Mouse (Mus musculus) embryonic facial prominence, embryonic 13.5 days (tissue): ENCODE measurements around the gene Rsph9. TPM values are rescaled to one million over a fixed set of nuclear protein-coding genes. Genes with fewer than 3 reads are reported as not detected.
A peak's percentile ranks its signal among the peaks of the same experiment; 100 is the strongest.

Experiments used
- ATAC-seq: fragments of 200-750 bp; cut with Nextera tagmentation; 2 replicates; pipeline ENCODE4 v1.8.0; 2017; ENCODE audit warnings: low read depth; ENCODE audit not compliant: insufficient number of reproducible peaks, insufficient read depth, low FRiP score, low TSS enrichment
- H3K27ac ChIP-seq: fragments of 300-500 bp; sonication (generic); 2 replicates; pipeline ENCODE4 v1.5.1; 2015; ENCODE audit warnings: moderate library complexity, mild to moderate bottlenecking, inconsistent platforms
- H3K27me3 ChIP-seq: fragments of 300-500 bp; sonication (generic); 2 replicates; pipeline ENCODE4 v1.6.1; 2015; ENCODE audit warnings: mild to moderate bottlenecking, inconsistent platforms
- H3K36me3 ChIP-seq: fragments of 300-500 bp; sonication (generic); 2 replicates; pipeline ENCODE4 v1.6.1; 2015; ENCODE audit warnings: mild to moderate bottlenecking, inconsistent platforms
- H3K4me1 ChIP-seq: fragments of 300-500 bp; sonication (generic); 2 replicates; pipeline ENCODE4 v1.6.1; 2015; ENCODE audit warnings: inconsistent platforms
- H3K4me2 ChIP-seq: fragments of 300-500 bp; sonication (generic); 2 replicates; pipeline ENCODE4 v1.6.1; 2015; ENCODE audit warnings: moderate library complexity, mild to moderate bottlenecking, inconsistent platforms
- H3K4me3 ChIP-seq: fragments of 300-500 bp; sonication (generic); 2 replicates; pipeline ENCODE4 v1.5.1; 2015; ENCODE audit warnings: mild to moderate bottlenecking, inconsistent platforms
- H3K9ac ChIP-seq: fragments of 300-500 bp; sonication (generic); 2 replicates; pipeline ENCODE4 v1.6.1; 2015; ENCODE audit warnings: mild to moderate bottlenecking, inconsistent platforms
- H3K9me3 ChIP-seq: fragments of 300-500 bp; sonication (generic); 2 replicates; pipeline ENCODE4 v1.6.1; 2016; ENCODE audit warnings: inconsistent platforms
- WGBS: fragments of 180-500 bp; shearing (Covaris S2); methylation state at CpG from one replicate; pipeline ENCODE4 v1.1.7; 2015; ENCODE audit warnings: mixed read lengths; 5-methylcytosine and 5-hydroxymethylcytosine counted together
- polyA plus RNA-seq: library from polyadenylated mRNA; unstranded; fragments of >200 nt; fragmentation: Nextera tagmentation; extraction: Ambion mirVana; gene quantifications from 2 replicates; pipeline ENCODE4 v1.2.1, GENCODE M21; 2015

The Rsph9 gene
- polyA plus RNA-seq, 1 experiment from 2014 or later, result 10.6 TPM

- ATAC-seq, result no peak
- Histone ChIP-seq H3K9me3 (no peaks in the 10 kb centered on the region), H3K4me1 (peaks cover 37% of the 10 kb centered on the region), H3K9ac (0 out of 2 replicates have a peak overlapping the region, but pooled peaks have one; percentile 32), H3K36me3 (no peaks in the 10 kb centered on the region), H3K27ac (peak overlapping the region; percentile 78), H3K27me3 (no peaks in the 10 kb centered on the region), H3K4me2 (peak overlapping the region; percentile 58), H3K4me3 (peak overlapping the region; percentile 25; the same call in 1 of the 2 replicates)
- WGBS, result 35% methylated on average over 7 of the region's 7 CpGs
These were observed 69.5 kb downstream of the Rsph9 start for GRCm38 (mm10) chr17:46074398-46075115.

DNA sequence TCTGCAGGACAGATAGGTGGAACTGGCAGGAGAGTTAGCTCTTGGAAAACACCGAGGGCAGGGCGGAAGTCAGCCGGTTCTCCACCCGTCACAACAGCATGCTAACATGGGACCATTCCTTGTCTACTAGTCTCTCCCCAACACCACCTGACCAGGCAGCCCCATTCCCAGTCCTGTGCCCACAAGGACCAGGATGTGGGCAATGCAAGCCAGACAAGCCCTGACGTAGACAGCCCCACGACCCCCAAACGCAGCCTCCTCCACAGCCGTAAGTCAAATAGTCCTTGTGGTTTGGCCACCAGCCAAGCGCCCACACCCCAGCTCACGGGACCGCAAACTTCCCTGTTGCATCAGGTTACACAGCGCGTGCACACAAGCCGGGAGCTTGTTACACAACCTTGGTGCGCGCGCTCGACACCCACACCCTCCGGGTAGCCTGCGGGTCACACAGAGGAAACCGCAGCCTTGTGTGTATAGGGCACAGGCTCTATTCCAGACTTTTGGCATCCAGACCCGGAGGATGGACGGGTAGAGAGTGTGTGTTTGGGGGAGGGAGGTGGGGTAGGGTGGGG is 70.2 kb downstream of the Rsph9 start:
- WGBS, result 13% methylated on average over 23 of the region's 23 CpGs
- H3K27me3 ChIP-seq, result no peaks in the 10 kb centered on the region
- H3K4me2 ChIP-seq, result peak overlapping the region; percentile 58
- no peaks in the 10 kb centered on the region for H3K9me3 ChIP-seq
- H3K27ac ChIP-seq, result peak overlapping the region; percentile 78
- peak; percentile 90 for ATAC-seq
- peaks cover 37% of the 10 kb centered on the region for H3K4me1 ChIP-seq
- H3K36me3 ChIP-seq, result no peaks in the 10 kb centered on the region
- H3K9ac ChIP-seq, result peak overlapping the region; percentile 32; the same call in 1 of the 2 replicates
- peak overlapping the region; percentile 25 for H3K4me3 ChIP-seq

Other genes with a start within 250 kb of the Rsph9 start
- 5.5 and 7.0 TPM in 2 replicates for gene Vegfa, start 111.8 kb downstream of the Rsph9 start, polyA plus RNA-seq
- gene Mrps18a, start 33.2 kb downstream of the Rsph9 start, polyA plus RNA-seq, result 126 and 152 TPM in 2 replicates
- 32.7 and 36.9 TPM in 2 replicates for gene Mad2l1bp, start 9.3 kb upstream of the Rsph9 start, polyA plus RNA-seq
- gene Gtpbp2, start 16.8 kb upstream of the Rsph9 start, polyA plus RNA-seq, result 45.4 and 49.0 TPM in 2 replicates
- gene Polh, start 58.4 kb upstream of the Rsph9 start, polyA plus RNA-seq, result 20.4 and 24.4 TPM in 2 replicates
- gene Xpo5, start 58.6 kb upstream of the Rsph9 start, polyA plus RNA-seq, result 43.6 and 43.8 TPM in 2 replicates
- 103 and 104 TPM in 2 replicates for gene Polr1c, start 103.8 kb upstream of the Rsph9 start, polyA plus RNA-seq
- gene Yipf3, start 103.9 kb upstream of the Rsph9 start, polyA plus RNA-seq, result 82.8 and 95.7 TPM in 2 replicates
- gene Lrrc73, start 109.3 kb upstream of the Rsph9 start, polyA plus RNA-seq, result 1.4 and 1.9 TPM in 2 replicates
- 55.6 and 57.9 TPM in 2 replicates for gene Tjap1, start 138.8 kb upstream of the Rsph9 start, polyA plus RNA-seq
- 7.8 and 8.6 TPM in 2 replicates for gene Dlk2, start 153.2 kb upstream of the Rsph9 start, polyA plus RNA-seq
- 6.1 and 6.3 TPM in 2 replicates for gene Abcc10, start 184.1 kb upstream of the Rsph9 start, polyA plus RNA-seq
- 11.4 and 13.4 TPM in 2 replicates for gene Zfp318, start 239.5 kb upstream of the Rsph9 start, polyA plus RNA-seq